Mouse (Mus musculus): ENCODE results near the gene Gm11111. TPM values are rescaled to one million over a fixed set of nuclear protein-coding genes. Genes with fewer than 3 reads are reported as not detected.
"Not testable (repeated sequence)": the region's sequence is repeated elsewhere in the genome, so short reads cannot be mapped to it uniquely, and the experiment has no call there.

The Gm11111 gene
- polyA plus RNA-seq, 1 experiment from 2014 or later, result not detected

- peak; percentile 74 for ATAC-seq
- Histone ChIP-seq H3K9ac (ENCODE audit: low read depth, low read length) (no peak overlapping the region), H3K36me3 (ENCODE audit: control insufficient read depth, insufficient read depth, low read length) (no peaks in the 10 kb centered on the region), H3K27me3 (replicated peaks; ENCODE audit: control insufficient read depth, insufficient read depth, low read length) (no peaks in the 10 kb centered on the region), H3K27ac (ENCODE audit: low read depth, low read length) (no peak overlapping the region), H3K4me3 (ENCODE audit: low read length) (no peak overlapping the region), H3K4me1 (ENCODE audit: control insufficient read depth, insufficient read depth, low read depth, low read length) (peaks cover 5% of the 10 kb centered on the region), H3K9me3 (ENCODE audit: control insufficient read depth, low read length) (no peaks in the 10 kb centered on the region), H3K4me2 (ENCODE audit: low read length) (no peak overlapping the region)
- WGBS, result 49% methylated on average over 4 of the region's 4 CpGs
These were observed 23.0 kb downstream of the Gm11111 start for GRCm38 (mm10) chr5:98575471-98575834.

GRCm38 (mm10) chr5:98576538-98576937 lies 24.0 kb downstream of the Gm11111 start:
- not testable (repeated sequence) for H3K4me2 ChIP-seq (ENCODE audit: low read length); H3K4me1 ChIP-seq (ENCODE audit: control insufficient read depth, insufficient read depth, low read depth, low read length); H3K36me3 ChIP-seq (ENCODE audit: control insufficient read depth, insufficient read depth, low read length); H3K9ac ChIP-seq (ENCODE audit: low read depth, low read length); H3K27ac ChIP-seq (ENCODE audit: low read depth, low read length); H3K4me3 ChIP-seq (ENCODE audit: low read length); ATAC-seq; H3K9me3 ChIP-seq (ENCODE audit: control insufficient read depth, low read length); H3K27me3 ChIP-seq (replicated peaks; ENCODE audit: control insufficient read depth, insufficient read depth, low read length)
- 91% methylated on average over 6 of the region's 6 CpGs for WGBS

GRCm38 (mm10) chr5:98578398-98578797 lies 25.9 kb downstream of the Gm11111 start:
- no peak overlapping the region for H3K4me3 ChIP-seq (ENCODE audit: low read length)
- no peaks in the 10 kb centered on the region for H3K9me3 ChIP-seq (ENCODE audit: control insufficient read depth, low read length)

GRCm38 (mm10) chr5:98580811-98581210 lies 28.3 kb downstream of the Gm11111 start:
- H3K9me3 ChIP-seq (ENCODE audit: control insufficient read depth, low read length), result no peaks in the 10 kb centered on the region
- H3K4me3 ChIP-seq (ENCODE audit: low read length), result no peak overlapping the region
- no peak overlapping the region for H3K27ac ChIP-seq (ENCODE audit: low read depth, low read length)
- H3K9ac ChIP-seq (ENCODE audit: low read depth, low read length), result no peak overlapping the region
- ATAC-seq, result no peak
- H3K27me3 ChIP-seq (replicated peaks; ENCODE audit: control insufficient read depth, insufficient read depth, low read length), result no peaks in the 10 kb centered on the region
- H3K4me2 ChIP-seq (ENCODE audit: low read length), result no peak overlapping the region
- WGBS, result 69% methylated on average over 5 of the region's 5 CpGs
- H3K36me3 ChIP-seq (ENCODE audit: control insufficient read depth, insufficient read depth, low read length), result no peaks in the 10 kb centered on the region
- H3K4me1 ChIP-seq (ENCODE audit: control insufficient read depth, insufficient read depth, low read depth, low read length), result no peaks in the 10 kb centered on the region

More at GRCm38 (mm10) chr5:98578398-98578797, 25.9 kb downstream of the Gm11111 start:
- H3K27ac ChIP-seq (ENCODE audit: low read depth, low read length), result no peak overlapping the region
- H3K4me1 ChIP-seq (ENCODE audit: control insufficient read depth, insufficient read depth, low read depth, low read length), result peaks cover 5% of the 10 kb centered on the region
- 93% methylated on average over 2 of the region's 2 CpGs for WGBS
- H3K36me3 ChIP-seq (ENCODE audit: control insufficient read depth, insufficient read depth, low read length), result no peaks in the 10 kb centered on the region
- H3K4me2 ChIP-seq (ENCODE audit: low read length), result no peak overlapping the region
- H3K27me3 ChIP-seq (replicated peaks; ENCODE audit: control insufficient read depth, insufficient read depth, low read length), result no peaks in the 10 kb centered on the region
- no peak for ATAC-seq
- no peak overlapping the region for H3K9ac ChIP-seq (ENCODE audit: low read depth, low read length)

- H3K4me3 ChIP-seq (ENCODE audit: low read length), result no peak overlapping the region
- no peak overlapping the region for H3K9ac ChIP-seq (ENCODE audit: low read depth, low read length)
- H3K27ac ChIP-seq (ENCODE audit: low read depth, low read length), result no peak overlapping the region
- H3K36me3 ChIP-seq (ENCODE audit: control insufficient read depth, insufficient read depth, low read length), result no peaks in the 10 kb centered on the region
- ATAC-seq, result no peak
- H3K4me2 ChIP-seq (ENCODE audit: low read length), result no peak overlapping the region
- no peaks in the 10 kb centered on the region for H3K27me3 ChIP-seq (replicated peaks; ENCODE audit: control insufficient read depth, insufficient read depth, low read length)
- no peaks in the 10 kb centered on the region for H3K4me1 ChIP-seq (ENCODE audit: control insufficient read depth, insufficient read depth, low read depth, low read length)
- WGBS, result 88% methylated on average over 3 of the region's 3 CpGs
- H3K9me3 ChIP-seq (ENCODE audit: control insufficient read depth, low read length), result no peaks in the 10 kb centered on the region
These were observed 29.6 kb downstream of the Gm11111 start for GRCm38 (mm10) chr5:98582051-98582450.

GRCm38 (mm10) chr5:98585915-98586314 lies 33.4 kb downstream of the Gm11111 start:
- Histone ChIP-seq H3K4me2 (ENCODE audit: low read length) (no peak overlapping the region), H3K36me3 (ENCODE audit: control insufficient read depth, insufficient read depth, low read length) (no peaks in the 10 kb centered on the region), H3K9ac (ENCODE audit: low read depth, low read length) (no peak overlapping the region), H3K4me1 (ENCODE audit: control insufficient read depth, insufficient read depth, low read depth, low read length) (no peaks in the 10 kb centered on the region), H3K27me3 (replicated peaks; ENCODE audit: control insufficient read depth, insufficient read depth, low read length) (no peaks in the 10 kb centered on the region), H3K27ac (ENCODE audit: low read depth, low read length) (no peak overlapping the region), H3K4me3 (ENCODE audit: low read length) (no peak overlapping the region), H3K9me3 (ENCODE audit: control insufficient read depth, low read length) (no peaks in the 10 kb centered on the region)
- ATAC-seq, result no peak

Other genes starting within 250 kb of the Gm11111 start
- 1.6 and 2.1 TPM in 2 replicates for gene Cfap299, start 223.4 kb upstream of the Gm11111 start, polyA plus RNA-seq (2015; fragmentation: Nextera tagmentation; extraction: Ambion mirVana)

All from hindbrain, embryonic 16.5 days (tissue).